Mouse (Mus musculus): Measurements from ENCODE around the gene Fhdc1.

Fhdc1 gene

DNA sequence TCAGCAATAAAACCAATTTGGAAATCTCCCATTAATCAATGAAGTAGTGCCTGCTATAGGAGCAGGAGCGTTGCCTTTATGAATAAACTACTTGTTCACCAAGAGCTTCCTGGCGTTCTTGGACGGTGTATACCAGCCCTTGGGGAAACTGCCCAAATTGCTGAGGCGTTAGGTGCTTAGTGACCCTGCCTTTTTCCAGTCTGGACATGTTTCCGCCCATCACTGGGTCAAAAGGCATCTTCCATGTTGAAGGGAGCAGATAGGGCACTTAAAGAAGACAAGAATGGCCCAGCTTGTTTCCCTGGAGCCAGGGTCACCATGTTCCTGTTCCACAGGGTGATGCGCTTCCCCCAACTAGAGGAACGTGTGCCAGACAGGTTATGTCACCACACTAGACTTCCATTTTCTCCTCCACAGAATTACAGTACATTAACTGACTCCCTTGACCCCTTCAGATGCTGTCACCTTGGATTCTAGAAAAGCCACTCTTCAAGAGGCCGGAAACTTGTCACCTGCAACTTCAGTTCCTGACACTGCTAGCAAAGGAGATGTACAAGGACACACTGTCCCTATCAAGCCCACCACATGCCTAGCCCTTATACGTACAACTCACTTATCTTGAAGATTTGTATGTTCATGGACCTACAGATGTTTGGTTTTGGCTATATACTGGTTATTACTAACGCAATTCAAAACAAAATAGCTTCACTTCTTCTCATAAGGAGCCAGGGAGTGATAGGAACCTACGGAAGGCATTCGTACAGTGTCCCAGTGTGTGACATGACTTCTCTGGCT lies 5.1 kb downstream of the Fhdc1 start:
- DNase-seq (ENCODE audit: low spot score in 2 of 2), result no peak

- no peak for DNase-seq (ENCODE audit: low spot score in 2 of 2)
Measured at GRCm38 (mm10) chr3:84474398-84474797, 5.8 kb downstream of the Fhdc1 start.

DNA sequence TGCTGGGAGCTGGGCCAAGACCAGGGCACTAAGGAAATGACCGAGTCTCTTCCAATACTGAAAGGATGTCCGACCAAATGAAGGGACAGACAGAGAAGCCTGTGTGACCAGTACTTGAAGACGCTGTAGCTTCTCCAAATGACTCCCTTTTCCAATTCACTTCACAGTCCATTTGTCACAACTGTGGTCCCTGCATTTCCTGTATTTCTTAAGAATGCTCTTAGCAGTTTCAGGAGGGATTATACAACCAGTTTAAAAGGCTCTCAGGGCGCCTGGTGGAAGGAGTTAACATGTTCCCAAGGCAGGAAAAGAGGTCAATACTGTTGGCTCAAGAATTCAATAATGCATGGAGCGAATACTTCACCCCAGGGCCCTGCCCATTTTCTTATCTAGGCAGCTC lies 7.3 kb downstream of the Fhdc1 start:
- no peak for DNase-seq (ENCODE audit: low spot score in 2 of 2)

GRCm38 (mm10) chr3:84472527-84472926 lies 7.7 kb downstream of the Fhdc1 start:
- DNase-seq (ENCODE audit: low spot score in 2 of 2), result no peak

- DNase-seq (ENCODE audit: low spot score in 2 of 2), result peak; percentile 48 to 79
Measured at GRCm38 (mm10) chr3:84471146-84471545, 9.1 kb downstream of the Fhdc1 start.

- DNase-seq (ENCODE audit: low spot score in 2 of 2), result no peak
Measured at GRCm38 (mm10) chr3:84468111-84468453, 12.1 kb downstream of the Fhdc1 start.

DNA sequence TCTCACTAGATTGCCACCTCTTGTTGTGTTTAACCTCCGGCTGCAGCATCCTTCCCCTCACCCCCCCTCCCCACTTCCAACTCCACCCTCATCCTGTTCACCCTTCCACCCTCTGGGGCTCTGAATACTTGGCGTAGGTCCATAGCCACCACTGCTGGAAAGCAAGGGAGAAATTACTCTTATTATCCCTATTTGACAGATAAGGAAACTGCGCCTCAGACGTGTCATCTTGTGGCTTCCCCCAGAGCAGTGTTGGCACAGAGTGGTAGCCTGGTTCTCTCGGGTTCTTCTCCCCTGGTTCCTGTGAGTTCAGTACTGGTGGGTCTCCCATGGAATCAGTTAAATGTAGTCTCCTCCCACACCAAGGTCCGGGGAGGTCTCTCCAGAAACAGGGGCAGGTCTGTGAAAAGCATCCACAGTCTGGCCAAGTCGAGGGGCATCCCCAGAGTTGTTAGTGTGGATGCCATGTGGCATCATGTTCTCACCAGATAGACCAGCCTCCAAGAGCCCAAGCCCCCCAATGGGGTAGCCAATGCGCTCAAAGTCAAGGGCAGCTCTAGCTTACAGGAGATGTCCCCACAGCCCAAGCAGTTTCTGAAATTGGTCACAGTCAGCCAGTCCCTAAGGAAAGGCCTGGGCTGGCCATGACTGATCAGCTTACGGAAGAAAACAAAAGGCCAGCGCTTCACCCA lies 12.7 kb downstream of the Fhdc1 start:
- no peak for DNase-seq (ENCODE audit: low spot score in 2 of 2)

- no peak for DNase-seq (ENCODE audit: low spot score in 2 of 2)
Measured at GRCm38 (mm10) chr3:84465822-84466500, 14.3 kb downstream of the Fhdc1 start.

DNA sequence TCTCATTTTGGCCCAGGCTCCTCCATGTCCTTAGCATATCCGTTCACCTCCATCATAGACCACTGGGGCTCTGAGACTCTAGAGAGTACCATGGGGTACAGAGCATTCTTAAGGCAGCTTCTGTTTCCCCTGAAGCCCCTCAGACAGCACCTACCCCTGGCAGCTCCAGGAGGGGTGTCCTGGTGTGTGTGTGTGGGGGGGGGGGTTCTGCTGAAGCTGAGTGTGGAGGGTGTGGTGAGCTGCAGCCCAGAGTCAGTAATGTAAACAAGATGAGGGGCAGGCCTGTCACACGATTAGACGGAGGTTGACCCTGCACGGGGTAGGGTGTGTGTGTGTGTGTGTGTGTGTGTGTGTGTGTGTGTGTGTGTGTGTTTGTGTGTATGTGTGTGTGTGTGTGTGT lies 18.5 kb downstream of the Fhdc1 start:
- no peak for DNase-seq (ENCODE audit: low spot score in 2 of 2)

DNA sequence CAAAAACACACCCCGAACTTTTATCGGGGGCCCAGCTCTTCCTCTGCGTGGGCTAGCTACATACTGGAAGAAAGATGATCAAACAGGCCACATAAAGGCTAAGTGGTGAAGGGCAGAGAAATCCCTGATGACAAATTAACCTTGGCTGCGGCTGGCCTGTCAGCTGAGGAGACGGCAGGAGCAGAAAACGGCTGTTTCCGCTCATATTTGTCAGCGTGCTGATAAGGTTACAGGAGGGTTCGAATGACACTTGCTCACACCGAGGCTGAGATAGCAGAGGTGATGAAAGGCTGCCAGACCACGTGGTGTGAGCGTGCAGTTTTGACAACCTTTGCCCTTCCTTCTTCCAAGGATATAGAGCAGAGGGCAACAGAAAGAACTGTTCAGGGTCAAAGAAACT lies 19.3 kb downstream of the Fhdc1 start:
- peak; percentile 52 to 73 for DNase-seq (ENCODE audit: low spot score in 2 of 2)

GRCm38 (mm10) chr3:84460499-84460898 lies 19.7 kb downstream of the Fhdc1 start:
- DNase-seq (ENCODE audit: low spot score in 2 of 2), result no peak

GRCm38 (mm10) chr3:84455733-84456417 lies 24.4 kb downstream of the Fhdc1 start:
- DNase-seq (ENCODE audit: low spot score in 2 of 2), result peak; percentile 52 to 81

DNA sequence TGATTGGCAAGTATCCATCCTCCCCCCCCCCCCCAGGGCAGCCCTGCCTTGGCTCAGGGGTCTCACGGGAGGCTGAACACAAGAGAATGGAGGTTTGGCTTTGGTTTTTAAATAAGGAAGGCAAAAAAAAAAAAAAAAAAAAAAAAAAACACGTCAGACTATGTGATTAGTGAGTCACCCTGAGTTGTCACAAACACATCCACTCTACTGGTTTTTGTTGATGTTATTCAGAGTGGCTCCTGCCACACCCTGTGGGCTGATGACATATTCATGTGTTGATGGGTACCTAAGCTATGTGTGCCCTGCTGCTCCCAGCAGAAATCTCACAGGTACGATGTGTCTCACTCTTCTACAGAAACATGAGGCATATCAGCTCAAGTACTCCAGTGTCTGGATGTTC lies 29.6 kb downstream of the Fhdc1 start:
- DNase-seq (ENCODE audit: low spot score in 2 of 2), result no peak

- DNase-seq (ENCODE audit: low spot score in 2 of 2), result no peak
Measured at GRCm38 (mm10) chr3:84449015-84449414, 31.2 kb downstream of the Fhdc1 start.

DNA sequence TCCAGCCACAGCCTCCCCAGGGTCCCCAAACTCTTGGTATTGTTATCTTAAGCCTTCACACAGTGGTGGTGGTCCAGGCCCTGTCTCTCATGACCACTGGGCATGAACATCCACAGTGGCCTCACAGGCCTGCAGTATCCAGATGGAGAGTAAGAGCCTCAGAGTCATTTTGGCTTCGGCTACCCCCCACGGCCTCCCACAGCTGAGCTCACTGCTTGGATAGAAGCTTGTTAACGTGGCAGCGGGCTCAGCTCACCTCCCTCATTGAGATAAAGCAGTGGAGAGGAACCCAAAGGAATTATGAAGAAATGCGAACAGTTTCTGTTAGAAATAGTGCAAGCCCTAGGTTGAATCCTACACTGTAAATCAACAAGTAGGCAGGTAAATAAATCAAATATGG lies 32.4 kb downstream of the Fhdc1 start:
- DNase-seq (ENCODE audit: low spot score in 2 of 2), result no peak

DNA sequence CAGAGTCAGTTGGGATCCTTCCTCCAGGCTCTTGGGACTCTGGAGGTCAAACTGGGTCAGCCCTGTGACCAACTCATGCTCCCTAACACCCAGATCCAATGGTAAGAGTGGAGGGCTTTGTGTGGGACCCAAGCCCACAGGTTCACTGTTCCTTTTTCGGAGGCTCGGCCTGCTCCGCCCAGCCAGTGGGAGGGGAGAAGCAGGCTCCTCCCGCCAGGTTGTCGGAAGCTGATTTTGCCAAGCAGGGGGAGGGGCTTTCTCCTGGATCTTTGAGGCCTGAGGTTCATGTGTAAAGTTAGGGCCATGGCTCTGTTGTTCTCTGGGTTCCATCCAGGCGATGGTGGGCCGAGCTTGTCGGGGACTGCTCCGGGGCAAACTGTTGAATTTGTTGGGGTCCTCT lies 34.4 kb downstream of the Fhdc1 start:
- no peak for DNase-seq (ENCODE audit: low spot score in 2 of 2)

DNA sequence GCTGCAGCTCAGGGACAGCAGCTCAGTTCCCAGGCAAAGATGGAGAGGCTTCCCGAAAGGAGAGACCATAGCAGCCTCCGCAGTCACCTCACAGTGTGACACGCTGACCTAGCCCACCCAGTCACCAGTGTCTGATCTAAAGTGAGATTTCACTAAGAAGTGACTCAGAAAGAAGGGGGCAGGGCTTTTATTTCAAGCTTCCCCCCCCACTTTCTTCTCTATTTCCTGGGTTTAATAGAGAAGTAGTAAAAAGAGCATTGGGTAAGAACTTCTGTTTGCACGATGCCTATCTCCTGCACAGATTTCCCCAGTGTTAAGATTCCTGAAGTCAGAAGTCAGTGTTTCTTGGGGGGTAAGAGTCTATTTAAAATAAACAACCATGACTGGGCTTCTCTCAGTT lies 37.3 kb downstream of the Fhdc1 start:
- DNase-seq (ENCODE audit: low spot score in 2 of 2), result no peak

- no peak for DNase-seq (ENCODE audit: low spot score in 2 of 2)
Measured at GRCm38 (mm10) chr3:84439431-84440210, 40.6 kb downstream of the Fhdc1 start.

GRCm38 (mm10) chr3:84438840-84439239 lies 41.4 kb downstream of the Fhdc1 start:
- no peak for DNase-seq (ENCODE audit: low spot score in 2 of 2)

GRCm38 (mm10) chr3:84438118-84438517 lies 42.1 kb downstream of the Fhdc1 start:
- no peak for DNase-seq (ENCODE audit: low spot score in 2 of 2)

- DNase-seq (ENCODE audit: low spot score in 2 of 2), result no peak
Measured at GRCm38 (mm10) chr3:84436947-84437346, 43.3 kb downstream of the Fhdc1 start.

All from spleen, postnatal 36 days (tissue).